Mouse (Mus musculus): ENCODE measurements around the gene Prr5l. TPM values are rescaled to one million over a fixed set of nuclear protein-coding genes. Genes with fewer than 3 reads are reported as not detected.

The Prr5l gene
- total and polyA plus RNA-seq, 3 experiments: 0.05 TPM; not detected in 2

DNA sequence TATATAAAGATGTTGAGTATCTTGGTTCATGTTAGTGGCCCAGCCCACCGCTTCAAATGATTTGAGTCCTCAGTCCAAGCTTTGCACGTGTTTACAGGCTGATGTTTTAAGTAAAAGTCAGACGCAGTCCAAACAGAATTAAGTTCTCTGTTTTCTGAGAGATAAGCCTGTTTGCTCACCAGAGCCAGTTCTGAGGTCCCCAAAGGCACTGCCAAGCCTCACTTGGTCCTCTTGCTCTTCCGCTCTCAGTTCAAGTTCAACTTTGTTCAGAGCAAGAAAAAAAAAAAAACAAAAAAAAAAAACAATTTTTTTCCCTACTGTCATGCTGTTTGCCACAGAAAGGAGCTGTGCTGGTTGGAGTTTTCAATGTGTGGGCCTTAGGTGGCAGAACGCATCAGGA, 51.0 kb downstream of the Prr5l start:
- H3K4me1 ChIP-seq (ENCODE audit: insufficient read depth, low read depth, low read length): no peaks in the 10 kb centered on the region
- H3K9me3 ChIP-seq (replicated peaks): no peaks in the 10 kb centered on the region
- H3K27me3 ChIP-seq (ENCODE audit: insufficient read depth, low read length): peaks cover 3% of the 10 kb centered on the region; the same call in 1 of the 2 replicates
- DNase-seq (ENCODE audit: low spot score): no peak
- TF ChIP-seq CTCF (IDR thresholded peaks at IDR 0.05; ENCODE audit: low read depth, low read length) (no peak), POLR2AphosphoS5 (IDR thresholded peaks at IDR 0.05; ENCODE audit: insufficient replicate concordance, low read depth, low read length) (no peak), GATA1 (IDR thresholded peaks at IDR 0.05; ENCODE audit: borderline replicate concordance, low read length) (no peak), GATA2 (IDR thresholded peaks at IDR 0.05; ENCODE audit: borderline replicate concordance, low read depth, low read length) (no peak), TAL1 (conservative IDR thresholded peaks at IDR 0.05; ENCODE audit: low read depth, low read length) (no peak)
- ATAC-seq (ENCODE audit: extremely low read depth, insufficient number of reproducible peaks, low FRiP score, poor library complexity, severe bottlenecking): no peak
- H3K4me3 ChIP-seq (ENCODE audit: low read depth, low read length): no peak overlapping the region
- no peaks in the 10 kb centered on the region for H3K36me3 ChIP-seq (replicated peaks)

DNA sequence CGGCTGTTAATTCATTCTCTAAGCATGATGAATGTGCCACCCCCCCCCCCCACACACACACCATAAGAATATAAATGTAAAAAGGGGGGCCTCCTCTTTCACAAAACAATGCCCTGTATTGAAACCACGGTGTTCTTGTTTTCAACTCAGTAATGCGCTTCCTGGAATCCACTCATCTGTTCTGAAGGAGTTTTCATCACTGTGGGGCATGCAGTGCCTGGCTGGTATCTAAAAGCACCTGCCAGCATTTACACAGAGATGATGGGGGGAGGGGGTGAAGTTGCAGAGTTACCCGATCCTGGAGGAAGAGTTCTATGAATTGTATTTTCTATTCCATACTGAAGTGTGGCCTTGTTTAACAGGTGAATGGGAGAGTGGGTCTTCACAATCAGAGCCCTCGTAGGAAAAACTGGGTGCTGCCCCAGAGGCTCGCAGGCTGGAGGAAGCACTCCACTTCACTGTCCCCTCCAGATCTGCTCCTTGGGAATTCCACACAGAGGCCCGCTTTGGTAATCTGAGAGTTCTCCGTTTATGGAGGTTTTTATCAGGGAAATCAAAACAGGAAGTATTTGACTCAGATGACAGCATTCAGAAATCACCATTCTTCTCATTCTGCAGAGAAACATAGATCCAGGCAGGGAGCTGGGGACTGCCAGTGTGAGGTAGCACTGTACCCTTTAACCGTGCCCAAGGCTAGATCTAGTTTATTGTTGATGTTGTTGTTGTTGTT, 52.5 kb downstream of the Prr5l start:
- no peaks in the 10 kb centered on the region for H3K9me3 ChIP-seq (replicated peaks)
- ATAC-seq (ENCODE audit: extremely low read depth, insufficient number of reproducible peaks, low FRiP score, poor library complexity, severe bottlenecking) (no peak), DNase-seq (ENCODE audit: low spot score) (no peak)
- H3K36me3 ChIP-seq (replicated peaks): no peaks in the 10 kb centered on the region
- peaks cover 3% of the 10 kb centered on the region; the same call in 1 of the 2 replicates for H3K27me3 ChIP-seq (ENCODE audit: insufficient read depth, low read length)
- H3K4me1 ChIP-seq (ENCODE audit: insufficient read depth, low read depth, low read length): no peaks in the 10 kb centered on the region
- TF ChIP-seq GATA2 (IDR thresholded peaks at IDR 0.05; ENCODE audit: borderline replicate concordance, low read depth, low read length): no peak
- no peak for TF ChIP-seq GATA1 (IDR thresholded peaks at IDR 0.05; ENCODE audit: borderline replicate concordance, low read length)
- TF ChIP-seq POLR2AphosphoS5 (IDR thresholded peaks at IDR 0.05; ENCODE audit: insufficient replicate concordance, low read depth, low read length): no peak
- no peak for TF ChIP-seq TAL1 (conservative IDR thresholded peaks at IDR 0.05; ENCODE audit: low read depth, low read length)
- TF ChIP-seq CTCF (IDR thresholded peaks at IDR 0.05; ENCODE audit: low read depth, low read length): no peak
- no peak overlapping the region for H3K4me3 ChIP-seq (ENCODE audit: low read depth, low read length)

GRCm38 (mm10) chr2:101829013-101829412, 53.8 kb downstream of the Prr5l start:
- H3K4me1 ChIP-seq (ENCODE audit: insufficient read depth, low read depth, low read length): no peaks in the 10 kb centered on the region
- no peaks in the 10 kb centered on the region for H3K9me3 ChIP-seq (replicated peaks)
- H3K4me3 ChIP-seq (ENCODE audit: low read depth, low read length): no peak overlapping the region
- ATAC-seq (ENCODE audit: extremely low read depth, insufficient number of reproducible peaks, low FRiP score, poor library complexity, severe bottlenecking) (no peak), DNase-seq (ENCODE audit: low spot score) (no peak)
- no peaks in the 10 kb centered on the region for H3K36me3 ChIP-seq (replicated peaks)
- TF ChIP-seq GATA2 (IDR thresholded peaks at IDR 0.05; ENCODE audit: borderline replicate concordance, low read depth, low read length): no peak
- TF ChIP-seq CTCF (IDR thresholded peaks at IDR 0.05; ENCODE audit: low read depth, low read length): no peak
- TF ChIP-seq TAL1 (conservative IDR thresholded peaks at IDR 0.05; ENCODE audit: low read depth, low read length): no peak
- no peak for TF ChIP-seq GATA1 (IDR thresholded peaks at IDR 0.05; ENCODE audit: borderline replicate concordance, low read length)
- peaks cover 3% of the 10 kb centered on the region; the same call in 1 of the 2 replicates for H3K27me3 ChIP-seq (ENCODE audit: insufficient read depth, low read length)

GRCm38 (mm10) chr2:101828057-101828643, 54.7 kb downstream of the Prr5l start:
- peaks cover under 1% of the 10 kb centered on the region; the same call in 1 of the 2 replicates for H3K27me3 ChIP-seq (ENCODE audit: insufficient read depth, low read length)
- H3K36me3 ChIP-seq (replicated peaks): no peaks in the 10 kb centered on the region
- DNase-seq (ENCODE audit: low spot score) (no peak), ATAC-seq (ENCODE audit: extremely low read depth, insufficient number of reproducible peaks, low FRiP score, poor library complexity, severe bottlenecking) (no peak)
- H3K4me1 ChIP-seq (ENCODE audit: insufficient read depth, low read depth, low read length): no peaks in the 10 kb centered on the region
- no peak overlapping the region for H3K4me3 ChIP-seq (ENCODE audit: low read depth, low read length)
- TF ChIP-seq POLR2AphosphoS5 (IDR thresholded peaks at IDR 0.05; ENCODE audit: insufficient replicate concordance, low read depth, low read length): no peak
- no peak for TF ChIP-seq CTCF (IDR thresholded peaks at IDR 0.05; ENCODE audit: low read depth, low read length)
- TF ChIP-seq TAL1 (conservative IDR thresholded peaks at IDR 0.05; ENCODE audit: low read depth, low read length): no peak
- no peak for TF ChIP-seq GATA1 (IDR thresholded peaks at IDR 0.05; ENCODE audit: borderline replicate concordance, low read length)
- TF ChIP-seq GATA2 (IDR thresholded peaks at IDR 0.05; ENCODE audit: borderline replicate concordance, low read depth, low read length): no peak
- no peaks in the 10 kb centered on the region for H3K9me3 ChIP-seq (replicated peaks)

- DNase-seq (ENCODE audit: low spot score) (no peak), ATAC-seq (ENCODE audit: extremely low read depth, insufficient number of reproducible peaks, low FRiP score, poor library complexity, severe bottlenecking) (no peak)
- no peak overlapping the region for H3K4me3 ChIP-seq (ENCODE audit: low read depth, low read length)
- no peaks in the 10 kb centered on the region for H3K36me3 ChIP-seq (replicated peaks)
- no peaks in the 10 kb centered on the region; the same call in 1 of the 2 replicates for H3K27me3 ChIP-seq (ENCODE audit: insufficient read depth, low read length)
- H3K4me1 ChIP-seq (ENCODE audit: insufficient read depth, low read depth, low read length): no peaks in the 10 kb centered on the region
- H3K9me3 ChIP-seq (replicated peaks): no peaks in the 10 kb centered on the region
- TF ChIP-seq GATA1 (IDR thresholded peaks at IDR 0.05; ENCODE audit: borderline replicate concordance, low read length) (no peak), GATA2 (IDR thresholded peaks at IDR 0.05; ENCODE audit: borderline replicate concordance, low read depth, low read length) (no peak), CTCF (IDR thresholded peaks at IDR 0.05; ENCODE audit: low read depth, low read length) (no peak), POLR2AphosphoS5 (IDR thresholded peaks at IDR 0.05; ENCODE audit: insufficient replicate concordance, low read depth, low read length) (no peak), TAL1 (conservative IDR thresholded peaks at IDR 0.05; ENCODE audit: low read depth, low read length) (no peak)
Observed at GRCm38 (mm10) chr2:101827626-101828025, 55.2 kb downstream of the Prr5l start.

DNA sequence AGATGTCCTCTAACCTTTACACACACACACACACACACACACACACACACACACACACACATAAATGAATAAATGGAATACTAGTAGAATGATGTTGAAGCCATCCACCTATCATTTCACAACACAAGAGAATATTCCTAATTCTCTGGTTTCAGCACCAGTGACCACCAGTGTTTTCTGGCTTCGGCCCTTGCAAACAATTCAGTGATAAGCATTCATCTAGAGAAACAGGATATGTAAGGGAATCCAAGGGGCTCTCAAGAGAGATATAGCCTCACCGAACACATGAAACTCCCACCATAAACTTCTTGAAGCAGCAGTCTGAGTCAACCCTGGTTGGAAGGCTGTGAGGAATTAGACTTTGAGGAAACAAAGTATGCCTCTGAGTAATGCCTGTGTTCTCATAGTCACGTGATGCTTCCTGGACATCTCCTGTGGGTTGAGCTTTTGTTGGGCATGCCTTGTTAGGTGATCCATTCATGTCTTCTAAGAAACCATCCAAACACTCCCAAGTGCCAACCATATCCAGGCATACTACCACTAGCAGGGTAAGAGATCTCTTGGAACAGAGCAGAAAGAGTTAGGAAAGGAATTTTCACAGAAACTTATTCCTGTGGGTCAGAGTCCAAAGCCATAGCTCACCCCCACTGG, 55.8 kb downstream of the Prr5l start:
- ATAC-seq (ENCODE audit: extremely low read depth, insufficient number of reproducible peaks, low FRiP score, poor library complexity, severe bottlenecking) (no peak), DNase-seq (ENCODE audit: low spot score) (no peak)
- Histone ChIP-seq H3K4me3 (ENCODE audit: low read depth, low read length) (no peak overlapping the region), H3K4me1 (ENCODE audit: insufficient read depth, low read depth, low read length) (no peaks in the 10 kb centered on the region), H3K9me3 (replicated peaks) (no peaks in the 10 kb centered on the region), H3K27me3 (ENCODE audit: insufficient read depth, low read length) (no peaks in the 10 kb centered on the region; the same call in 1 of the 2 replicates), H3K36me3 (replicated peaks) (no peaks in the 10 kb centered on the region)
- TF ChIP-seq TAL1 (conservative IDR thresholded peaks at IDR 0.05; ENCODE audit: low read depth, low read length): no peak
- no peak for TF ChIP-seq GATA2 (IDR thresholded peaks at IDR 0.05; ENCODE audit: borderline replicate concordance, low read depth, low read length)
